Mouse (Mus musculus): ENCODE measurements around the gene Ranbp2. TPM values are rescaled to one million over a fixed set of nuclear protein-coding genes. Genes with fewer than 3 reads are reported as not detected.
A peak's percentile ranks its signal among the peaks of the same experiment; 100 is the strongest.

The Ranbp2 gene
- total and polyA plus RNA-seq, 2 experiments from 2014 or later, result 12.9 to 32.6 TPM

DNA sequence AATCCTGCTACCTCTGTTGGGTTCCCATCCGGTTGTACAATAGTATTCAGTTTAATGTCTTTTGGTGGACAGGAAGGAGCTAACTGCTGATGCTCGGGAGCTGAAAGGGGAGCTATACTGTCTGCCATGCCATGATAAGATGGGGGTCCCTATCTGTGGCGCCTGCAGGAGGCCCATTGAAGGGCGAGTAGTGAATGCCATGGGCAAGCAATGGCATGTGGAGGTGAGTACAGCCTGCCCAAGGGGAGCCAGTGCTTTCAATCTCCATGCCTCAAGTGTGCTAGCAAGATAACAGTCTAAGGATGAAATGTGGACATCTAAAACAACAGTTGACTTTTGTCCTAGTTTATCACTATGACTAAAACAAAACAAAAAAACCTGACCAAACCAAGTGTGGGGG is 34.4 kb upstream of the Ranbp2 start:
- H3K27me3 ChIP-seq (ENCODE audit: insufficient read depth, low read length), result no peaks in the 10 kb centered on the region
- H3K9me3 ChIP-seq (ENCODE audit: low read length), result no peaks in the 10 kb centered on the region
- H3K4me2 ChIP-seq (ENCODE audit: low read depth, low read length), result no peak overlapping the region
- no peak overlapping the region for H3K4me3 ChIP-seq (ENCODE audit: low read length)
- H3K9ac ChIP-seq (replicated peaks; ENCODE audit: low read length), result no peak overlapping the region
- TF ChIP-seq CTCF (IDR thresholded peaks at IDR 0.05; ENCODE audit: low read depth), result no peak
- no peaks in the 10 kb centered on the region for H3K4me1 ChIP-seq (ENCODE audit: insufficient read depth, low read length)
- no peak for DNase-seq (ENCODE audit: low spot score)
- ATAC-seq, result no peak
- peaks cover 39% of the 10 kb centered on the region for H3K36me3 ChIP-seq (ENCODE audit: insufficient read depth, low read length)
- no peak overlapping the region for H3K27ac ChIP-seq
- 93% methylated on average over 4 of the region's 4 CpGs for WGBS

DNA sequence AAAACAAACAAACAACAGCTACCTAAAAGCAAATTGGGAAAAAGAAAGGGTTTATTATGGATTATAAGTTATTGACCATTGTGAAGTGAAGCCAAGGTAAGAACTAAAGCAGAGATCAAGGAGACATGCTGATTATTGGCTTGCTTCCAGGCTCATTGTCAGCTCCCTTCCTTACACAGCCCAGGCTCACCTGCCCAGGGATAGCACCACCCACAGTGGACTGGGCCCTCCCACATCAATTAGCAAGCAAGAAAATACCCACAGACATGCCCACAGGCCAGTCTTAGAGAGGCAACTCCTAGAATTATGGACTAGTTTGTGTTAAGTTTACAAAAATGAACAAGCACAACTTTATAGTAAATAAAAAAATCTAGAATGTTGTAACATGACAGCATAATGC is 33.9 kb upstream of the Ranbp2 start:
- no peaks in the 10 kb centered on the region for H3K27me3 ChIP-seq (ENCODE audit: insufficient read depth, low read length)
- no peak for ATAC-seq
- no peak overlapping the region for H3K27ac ChIP-seq
- no peaks in the 10 kb centered on the region for H3K9me3 ChIP-seq (ENCODE audit: low read length)
- DNase-seq (ENCODE audit: low spot score), result no peak
- no peak overlapping the region for H3K4me2 ChIP-seq (ENCODE audit: low read depth, low read length)
- no peak overlapping the region for H3K9ac ChIP-seq (replicated peaks; ENCODE audit: low read length)
- no peak overlapping the region for H3K4me3 ChIP-seq (ENCODE audit: low read length)
- H3K36me3 ChIP-seq (ENCODE audit: insufficient read depth, low read length), result peaks cover 39% of the 10 kb centered on the region
- H3K4me1 ChIP-seq (ENCODE audit: insufficient read depth, low read length), result no peaks in the 10 kb centered on the region
- no peak for TF ChIP-seq CTCF (IDR thresholded peaks at IDR 0.05; ENCODE audit: low read depth)

DNA sequence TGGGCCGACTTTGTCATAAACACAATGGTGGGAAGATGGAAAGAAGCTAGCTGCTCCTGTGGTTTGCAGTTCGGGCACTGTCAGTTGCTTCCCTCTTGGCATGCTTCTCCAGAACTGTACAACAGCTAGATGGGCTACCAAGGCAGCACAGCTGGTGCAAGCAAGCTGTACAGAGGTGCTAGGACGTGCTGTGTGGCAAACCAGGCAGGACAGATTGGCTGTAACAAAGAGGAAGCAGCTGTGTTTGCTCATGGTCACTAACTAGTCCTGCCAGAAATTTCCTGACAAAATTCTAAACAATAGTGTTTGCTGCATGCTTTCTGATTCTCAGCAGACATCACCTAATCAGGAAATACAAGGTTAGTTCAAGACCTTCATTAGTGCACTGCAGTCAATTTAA is 30.0 kb upstream of the Ranbp2 start:
- Histone ChIP-seq H3K4me1 (ENCODE audit: insufficient read depth, low read length) (no peaks in the 10 kb centered on the region), H3K4me2 (ENCODE audit: low read depth, low read length) (no peak overlapping the region), H3K9me3 (ENCODE audit: low read length) (no peaks in the 10 kb centered on the region), H3K9ac (replicated peaks; ENCODE audit: low read length) (no peak overlapping the region), H3K36me3 (ENCODE audit: insufficient read depth, low read length) (peaks cover 22% of the 10 kb centered on the region), H3K27me3 (ENCODE audit: insufficient read depth, low read length) (no peaks in the 10 kb centered on the region), H3K27ac (no peak overlapping the region; the same call in 1 of the 2 replicates), H3K4me3 (ENCODE audit: low read length) (no peak overlapping the region)
- TF ChIP-seq CTCF (IDR thresholded peaks at IDR 0.05; ENCODE audit: low read depth), result no peak
- no peak for ATAC-seq
- no peak for DNase-seq (ENCODE audit: low spot score)
- WGBS, result 85% methylated on average over 3 of the region's 3 CpGs

GRCm38 (mm10) chr10:58418290-58418971 is 28.3 kb upstream of the Ranbp2 start:
- Histone ChIP-seq H3K4me1 (ENCODE audit: insufficient read depth, low read length) (no peaks in the 10 kb centered on the region), H3K4me2 (ENCODE audit: low read depth, low read length) (no peak overlapping the region), H3K9ac (replicated peaks; ENCODE audit: low read length) (no peak overlapping the region), H3K36me3 (ENCODE audit: insufficient read depth, low read length) (peaks cover 25% of the 10 kb centered on the region), H3K27me3 (ENCODE audit: insufficient read depth, low read length) (no peaks in the 10 kb centered on the region), H3K4me3 (ENCODE audit: low read length) (no peak overlapping the region), H3K27ac (no peak overlapping the region), H3K9me3 (ENCODE audit: low read length) (no peaks in the 10 kb centered on the region)
- DNase-seq (ENCODE audit: low spot score) (no peak), ATAC-seq (no peak)
- 86% methylated on average over 10 of the region's 10 CpGs for WGBS
- no peak for TF ChIP-seq CTCF (IDR thresholded peaks at IDR 0.05; ENCODE audit: low read depth)

DNA sequence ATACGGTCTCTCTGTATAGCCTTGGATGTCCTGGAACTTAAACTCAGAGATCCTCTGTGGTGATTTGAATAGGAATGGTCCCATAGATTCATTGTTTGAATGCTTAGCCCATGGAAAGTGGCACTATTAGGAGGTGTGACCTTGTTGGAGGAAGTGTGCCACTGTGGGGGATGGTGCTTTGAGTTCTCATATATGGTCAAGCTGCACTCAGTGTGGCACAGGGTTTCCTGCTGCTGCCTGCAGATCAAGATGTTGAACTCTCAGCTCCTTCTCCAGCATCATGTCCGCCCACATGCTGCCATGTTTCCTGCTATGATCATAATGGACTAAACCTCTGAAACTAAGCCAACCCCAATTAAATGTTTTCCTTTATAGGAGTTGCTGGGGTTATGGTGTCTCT is 18.8 kb upstream of the Ranbp2 start:
- no peak for TF ChIP-seq CTCF (IDR thresholded peaks at IDR 0.05; ENCODE audit: low read depth)
- Histone ChIP-seq H3K9me3 (ENCODE audit: low read length) (no peaks in the 10 kb centered on the region), H3K27ac (no peak overlapping the region), H3K27me3 (ENCODE audit: insufficient read depth, low read length) (no peaks in the 10 kb centered on the region), H3K36me3 (ENCODE audit: insufficient read depth, low read length) (peaks cover 9% of the 10 kb centered on the region), H3K4me1 (ENCODE audit: insufficient read depth, low read length) (no peaks in the 10 kb centered on the region), H3K4me2 (ENCODE audit: low read depth, low read length) (no peak overlapping the region), H3K9ac (replicated peaks; ENCODE audit: low read length) (no peak overlapping the region), H3K4me3 (ENCODE audit: low read length) (no peak overlapping the region)
- DNase-seq (ENCODE audit: low spot score) (no peak), ATAC-seq (no peak)
- WGBS, result 96% methylated on average over 2 of the region's 2 CpGs

DNA sequence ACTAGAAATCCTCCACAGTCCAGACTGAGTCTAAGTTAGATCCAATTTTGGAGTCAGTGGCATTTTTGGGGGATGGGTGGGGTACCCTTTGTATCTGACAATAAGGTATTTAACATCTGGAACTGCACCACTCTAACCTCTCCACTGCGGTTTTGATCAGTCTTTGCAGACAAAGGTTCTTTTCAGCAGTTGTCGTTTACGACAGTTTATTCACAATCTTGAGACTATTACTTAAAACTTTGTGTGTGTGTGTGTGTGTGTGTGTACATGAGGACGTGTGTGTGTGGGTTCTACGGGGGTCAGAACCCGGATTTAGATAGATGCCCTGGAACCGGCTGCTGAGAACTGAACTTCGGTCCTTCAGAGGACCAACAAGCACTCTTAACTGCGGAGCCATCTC is 870 bp upstream of the Ranbp2 start:
- peak overlapping the region; percentile 86 for H3K4me2 ChIP-seq (ENCODE audit: low read depth, low read length)
- H3K36me3 ChIP-seq (ENCODE audit: insufficient read depth, low read length), result no peaks in the 10 kb centered on the region
- H3K27me3 ChIP-seq (ENCODE audit: insufficient read depth, low read length), result no peaks in the 10 kb centered on the region
- H3K9me3 ChIP-seq (ENCODE audit: low read length), result no peaks in the 10 kb centered on the region
- WGBS, result 18% methylated on average over 9 of the region's 9 CpGs
- ATAC-seq, result no peak
- peak overlapping the region; percentile 96 for H3K27ac ChIP-seq
- peak; percentile 10 for DNase-seq (ENCODE audit: low spot score)
- H3K9ac ChIP-seq (replicated peaks; ENCODE audit: low read length), result peak overlapping the region; percentile 95
- no peak for TF ChIP-seq CTCF (IDR thresholded peaks at IDR 0.05; ENCODE audit: low read depth)
- H3K4me1 ChIP-seq (ENCODE audit: insufficient read depth, low read length), result peaks cover 5% of the 10 kb centered on the region; the same call in 1 of the 2 replicates
- H3K4me3 ChIP-seq (ENCODE audit: low read length), result peak overlapping the region; percentile 88

DNA sequence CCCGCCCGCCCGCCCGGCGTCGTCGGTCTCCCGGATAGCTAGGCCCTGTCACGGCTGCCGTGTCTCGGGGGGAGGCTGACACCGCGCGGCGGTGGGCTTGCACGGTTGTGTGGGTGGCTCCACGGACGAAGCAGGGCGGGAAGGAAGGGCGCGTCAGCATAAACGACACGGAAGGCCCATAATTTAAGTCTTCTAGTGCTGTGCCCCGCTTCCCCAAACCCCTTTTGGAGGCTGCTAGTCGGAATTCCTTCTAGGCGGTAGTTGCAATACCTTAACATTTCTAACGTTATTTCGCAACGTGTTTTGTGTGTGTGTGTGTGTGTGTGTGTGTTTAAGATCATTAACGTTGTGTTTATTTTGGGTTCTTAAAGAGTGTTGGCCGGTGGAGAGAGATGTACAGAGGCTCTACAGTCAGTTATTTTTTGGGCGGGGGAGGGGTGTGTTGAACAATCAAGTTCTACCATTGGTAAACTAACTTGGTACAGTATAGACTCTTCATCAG is 611 bp downstream of the Ranbp2 start:
- no peak for TF ChIP-seq CTCF (IDR thresholded peaks at IDR 0.05; ENCODE audit: low read depth)
- Histone ChIP-seq H3K27ac (peak overlapping the region; percentile 96), H3K4me1 (ENCODE audit: insufficient read depth, low read length) (peaks cover 5% of the 10 kb centered on the region; the same call in 1 of the 2 replicates), H3K4me3 (ENCODE audit: low read length) (peak overlapping the region; percentile 88), H3K4me2 (ENCODE audit: low read depth, low read length) (peak overlapping the region; percentile 86), H3K36me3 (ENCODE audit: insufficient read depth, low read length) (no peaks in the 10 kb centered on the region), H3K9ac (replicated peaks; ENCODE audit: low read length) (peak overlapping the region; percentile 95), H3K27me3 (ENCODE audit: insufficient read depth, low read length) (no peaks in the 10 kb centered on the region), H3K9me3 (ENCODE audit: low read length) (no peaks in the 10 kb centered on the region)
- no peak; the same call in 1 of the 2 replicates for ATAC-seq
- no peak for DNase-seq (ENCODE audit: low spot score)
- under 1% methylated on average over 26 of the region's 32 CpGs for WGBS
